Mouse (Mus musculus) frontal cortex, adult (tissue): ENCODE measurements around the gene Ints11.

Source experiments
- ATAC-seq: cut with Nextera tagmentation; 2 replicates; pipeline ENCODE4 v1.9.2; 2017; ENCODE audit warnings: mild to moderate bottlenecking, moderate library complexity, mixed read lengths; ENCODE audit not compliant: low TSS enrichment

Ints11 gene

DNA sequence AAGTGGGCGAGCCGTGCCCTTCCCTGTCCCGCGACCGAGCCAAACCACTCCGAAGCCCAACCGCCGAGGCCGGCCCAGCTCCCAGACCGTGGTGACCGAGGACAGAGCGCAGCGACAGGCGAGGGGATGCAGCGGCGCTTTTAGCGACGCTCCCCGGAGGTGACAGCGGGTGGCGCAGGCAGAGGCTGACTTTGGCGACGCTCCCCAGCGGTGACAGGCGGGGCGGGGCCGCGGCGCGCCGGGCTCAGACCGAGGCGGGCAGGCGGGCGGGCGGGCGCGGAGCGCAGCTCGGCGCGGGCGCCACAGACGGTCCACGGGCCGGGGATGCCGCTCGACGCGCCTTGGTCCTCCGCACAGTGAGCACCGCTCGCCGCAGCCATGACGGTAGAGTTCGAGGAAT lies 22.7 kb downstream of the Ints11 start:
- peak; percentile 55 for ATAC-seq

DNA sequence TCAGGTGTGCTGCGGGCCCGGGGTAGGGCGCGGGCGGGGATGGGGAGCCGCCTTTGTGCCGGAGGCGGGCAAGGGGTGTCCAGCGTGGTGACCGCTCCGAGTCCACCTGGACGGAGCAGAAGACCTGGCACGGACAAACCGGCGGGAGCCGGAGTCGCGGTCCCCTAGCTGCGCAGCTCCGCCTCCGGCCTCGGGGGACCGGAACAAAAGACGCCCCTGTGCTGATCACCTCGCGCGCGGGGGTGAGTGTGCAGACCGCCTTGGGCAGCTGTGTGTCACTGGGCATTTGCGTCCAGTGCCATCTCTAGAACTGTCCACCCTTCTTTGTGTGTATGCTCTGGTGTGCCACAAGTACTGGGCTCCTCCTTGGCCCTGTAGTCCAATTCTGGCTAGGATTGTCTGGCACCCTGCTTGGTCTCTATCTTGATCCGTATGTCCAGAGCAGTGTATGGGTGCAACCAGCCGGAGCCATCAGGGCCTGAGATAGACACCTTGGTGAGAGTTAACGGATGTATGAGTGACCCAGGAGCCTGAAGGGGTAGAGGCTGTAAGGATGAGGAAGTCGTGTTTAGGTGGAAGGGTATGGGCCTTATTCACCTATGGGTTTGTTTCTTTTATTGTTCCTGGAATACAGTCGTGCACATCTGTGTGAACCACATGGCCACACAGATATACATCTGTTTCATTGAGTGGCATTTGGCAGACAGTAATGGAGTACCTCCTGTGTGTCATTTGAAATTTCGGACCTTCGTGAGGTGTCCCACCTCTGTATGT lies 23.3 kb downstream of the Ints11 start:
- 0 out of 2 replicates have a peak, but pooled peaks have one; percentile 6 for ATAC-seq

DNA sequence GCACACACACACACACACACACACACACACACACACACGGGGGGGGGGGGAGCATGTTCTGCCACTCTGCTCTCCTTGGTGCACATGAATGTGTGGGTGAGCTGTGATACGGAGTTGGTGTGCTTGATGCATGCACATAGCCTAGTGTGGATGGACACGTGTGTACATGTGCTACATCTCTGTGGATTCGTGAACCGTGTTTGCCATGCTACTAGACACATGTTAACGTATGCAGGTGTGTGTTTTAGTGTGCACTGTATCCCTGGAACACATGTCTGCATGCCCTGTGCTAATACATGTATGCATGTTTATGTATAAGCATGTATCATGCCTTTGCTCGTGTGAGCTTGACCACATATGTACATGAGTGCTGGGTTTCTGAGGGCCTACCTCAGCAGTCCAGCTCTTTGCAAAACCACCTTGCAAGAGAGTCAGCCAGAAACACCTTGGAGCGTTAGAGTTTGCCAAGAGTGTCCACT lies 23.9 kb downstream of the Ints11 start:
- ATAC-seq, result no peak

DNA sequence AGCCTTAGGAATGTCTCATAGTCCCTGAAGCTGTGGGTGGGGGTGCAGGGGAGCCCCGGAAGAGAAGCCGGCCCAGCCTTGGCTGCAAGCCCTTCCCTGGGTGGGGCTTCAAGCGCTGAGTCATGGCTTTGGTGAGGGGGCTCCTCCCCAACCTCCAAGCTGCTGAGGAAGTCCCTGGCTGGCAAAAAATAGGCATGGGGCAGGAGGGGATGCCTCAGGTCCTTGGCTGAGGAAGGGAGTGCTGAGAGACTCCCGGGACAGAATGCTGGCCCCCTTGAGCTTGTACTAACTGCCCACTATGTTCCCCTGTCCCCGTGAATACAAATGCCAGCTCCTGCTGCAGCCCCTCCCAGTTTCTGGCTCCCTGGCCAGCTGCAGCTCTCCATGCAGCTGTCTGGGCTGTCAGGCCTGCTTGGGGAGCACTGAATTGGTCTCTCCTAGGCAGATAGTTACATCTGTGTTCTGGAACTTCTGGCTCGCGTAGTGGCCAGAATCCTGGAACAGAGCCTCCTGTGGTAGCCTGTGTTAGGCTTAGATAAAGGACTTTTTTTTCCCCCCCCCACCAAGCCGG lies 25.1 kb downstream of the Ints11 start:
- ATAC-seq, result peak; percentile 17

GRCm38 (mm10) chr4:155895216-155895615 lies 25.9 kb downstream of the Ints11 start:
- 0 out of 2 replicates have a peak, but pooled peaks have one; percentile 18 for ATAC-seq

DNA sequence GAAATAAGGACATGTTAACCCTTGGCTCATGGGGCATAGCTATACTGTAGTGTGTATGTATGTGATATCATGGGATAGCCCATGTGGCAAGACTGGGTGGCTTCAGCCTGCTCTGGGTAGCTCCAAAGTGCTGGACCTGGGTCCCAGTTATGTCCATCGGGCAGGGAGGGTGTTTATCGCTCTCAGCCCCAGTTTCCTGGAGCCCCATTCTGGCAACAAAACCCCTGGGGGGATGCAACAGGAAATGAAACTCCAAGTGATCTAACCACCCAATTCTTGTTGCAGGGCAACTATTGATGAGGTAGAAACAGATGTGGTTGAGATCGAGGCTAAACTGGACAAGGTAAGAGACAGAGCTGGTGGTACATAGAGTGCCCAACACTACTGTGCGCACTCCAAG lies 26.5 kb downstream of the Ints11 start:
- no peak for ATAC-seq

GRCm38 (mm10) chr4:155896461-155896860 lies 27.1 kb downstream of the Ints11 start:
- ATAC-seq, result no peak

DNA sequence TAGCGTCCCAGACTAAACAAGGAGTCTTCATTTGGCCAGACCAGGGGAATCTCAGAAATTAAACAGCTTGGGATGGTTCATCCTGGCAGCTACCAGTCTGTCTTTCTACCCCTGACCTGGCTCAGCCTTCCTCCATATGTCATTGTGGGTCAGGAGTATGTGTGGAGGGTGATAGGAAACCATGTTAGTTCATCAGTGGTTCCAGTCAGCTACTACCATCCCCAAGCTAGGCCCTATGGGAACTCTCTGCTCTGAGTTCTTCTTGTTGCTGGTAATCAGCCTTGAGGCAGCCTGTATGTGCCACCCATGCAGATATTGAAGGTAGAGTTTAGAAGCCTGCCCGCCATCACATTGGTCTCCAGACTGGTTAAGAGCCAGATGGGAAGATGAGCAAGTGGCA lies 29.0 kb downstream of the Ints11 start:
- no peak for ATAC-seq

- no peak for ATAC-seq
Observed at GRCm38 (mm10) chr4:155899355-155899754, 30.0 kb downstream of the Ints11 start.

DNA sequence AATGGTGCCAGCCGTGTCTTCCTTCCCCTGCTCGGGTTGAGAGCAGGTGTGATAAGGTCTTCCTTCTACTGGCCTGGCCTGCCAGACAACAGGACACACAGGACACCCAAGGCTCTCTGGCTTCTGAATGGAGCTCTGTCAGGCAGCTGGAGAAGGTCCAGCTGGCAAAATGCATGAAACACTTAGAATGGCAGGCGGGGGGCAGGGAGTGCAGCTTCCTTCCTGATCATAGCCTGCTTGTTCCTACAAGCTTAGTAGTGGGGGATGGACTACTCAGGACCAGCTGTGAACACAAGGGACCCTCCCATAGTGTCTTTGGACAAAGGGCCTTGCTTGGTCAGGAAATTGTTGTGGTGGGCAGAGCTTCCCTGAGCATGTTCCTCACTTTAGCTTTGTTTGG lies 31.9 kb downstream of the Ints11 start:
- peak; percentile 45; the same call in 1 of the 2 replicates for ATAC-seq

- no peak for ATAC-seq
Observed at GRCm38 (mm10) chr4:155903246-155903645, 33.9 kb downstream of the Ints11 start.

GRCm38 (mm10) chr4:155904318-155905102 lies 35.2 kb downstream of the Ints11 start:
- ATAC-seq, result no peak

GRCm38 (mm10) chr4:155905634-155906033 lies 36.3 kb downstream of the Ints11 start:
- ATAC-seq, result no peak

DNA sequence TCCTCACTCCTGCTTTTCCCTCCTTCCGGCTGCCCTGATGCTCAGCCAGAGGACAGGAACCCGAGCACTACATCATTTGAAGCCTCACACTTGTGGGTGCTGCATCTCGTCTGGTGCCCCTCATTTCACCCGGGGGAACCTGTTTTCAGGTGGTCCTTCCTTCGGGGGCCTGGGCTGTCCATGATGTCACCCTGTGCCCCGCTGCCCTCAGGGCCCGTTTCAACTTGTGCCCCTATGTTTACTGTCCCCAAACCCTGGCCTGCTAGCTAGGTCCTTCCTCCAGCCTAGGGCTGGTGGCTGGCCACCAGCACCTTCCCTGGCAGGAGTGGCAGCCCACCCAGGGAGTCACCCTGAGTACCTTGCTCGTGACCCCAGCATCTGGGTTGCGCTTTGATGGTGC lies 36.8 kb downstream of the Ints11 start:
- no peak for ATAC-seq

GRCm38 (mm10) chr4:155907003-155907402 lies 37.7 kb downstream of the Ints11 start:
- ATAC-seq, result no peak

DNA sequence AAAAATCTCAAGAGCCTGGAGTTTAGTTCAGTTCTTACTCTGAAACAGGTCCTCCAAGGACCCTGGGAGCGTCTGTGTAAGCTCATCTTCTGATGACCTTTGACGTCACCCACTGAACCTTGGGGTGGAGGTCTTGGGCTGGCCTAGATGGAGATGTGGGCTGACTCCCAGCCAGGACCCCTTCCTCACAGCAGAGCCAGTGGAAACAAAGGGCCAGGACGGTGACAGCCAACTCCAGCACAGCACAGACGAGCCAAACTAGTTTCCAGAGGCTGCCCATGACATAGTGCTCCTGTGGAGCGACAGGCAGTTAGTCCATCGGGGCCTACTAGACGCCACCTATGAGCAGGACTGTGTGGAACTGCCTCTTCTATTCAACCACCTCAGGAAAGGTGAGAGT lies 38.9 kb downstream of the Ints11 start:
- no peak for ATAC-seq

DNA sequence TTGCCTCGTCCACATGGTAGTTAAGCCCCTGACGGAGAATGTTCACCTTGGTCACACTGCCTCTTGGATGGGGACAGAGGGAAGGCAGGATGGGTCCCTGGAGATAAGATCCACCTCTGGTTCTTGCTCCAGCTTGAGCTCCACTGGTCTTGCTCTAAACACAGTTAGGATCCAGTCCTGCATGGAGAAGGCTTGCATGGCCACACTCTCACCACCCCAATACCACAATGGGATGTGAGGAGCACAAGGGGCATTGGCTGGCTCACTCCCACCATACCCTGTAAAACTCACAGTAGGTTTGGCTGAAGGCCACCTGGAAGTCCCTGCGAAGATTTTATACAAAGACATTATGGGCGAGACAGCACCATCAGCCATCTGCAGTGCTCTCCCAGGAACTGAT lies 39.4 kb downstream of the Ints11 start:
- no peak for ATAC-seq

DNA sequence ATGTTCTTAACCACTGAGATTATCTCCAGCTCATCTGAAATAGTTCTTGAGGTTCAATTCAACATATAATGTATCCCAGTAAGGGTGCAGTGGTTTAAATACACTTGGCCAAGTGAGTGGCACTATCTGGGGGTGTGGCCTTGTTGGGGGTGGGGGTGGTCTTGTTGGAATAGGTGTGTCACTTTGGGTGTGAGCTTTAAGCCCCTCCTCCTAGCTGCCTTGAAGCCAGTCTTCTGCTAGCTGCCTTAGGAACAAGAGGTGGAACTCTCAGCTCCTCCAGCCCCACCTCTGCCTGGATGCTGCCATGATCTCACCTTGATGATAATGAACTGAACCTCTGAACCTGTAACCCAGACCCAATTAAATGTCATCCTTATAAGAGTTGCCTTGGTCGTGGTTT lies 62.7 kb downstream of the Ints11 start:
- ATAC-seq, result no peak
